Mouse (Mus musculus) bone marrow macrophage, adult 2 months (primary cell): ENCODE measurements around the gene Haus7. TPM values are rescaled to one million over a fixed set of nuclear protein-coding genes. Genes with fewer than 3 reads are reported as not detected.

ENCODE experiments used
- H3K27ac ChIP-seq: 2 replicates; pipeline ENCODE4 v1.5.1; 2012; ENCODE audit warnings: low read depth, low read length; ENCODE audit not compliant: insufficient read depth
- H3K4me1 ChIP-seq: 2 replicates; pipeline ENCODE4 v1.6.1; 2012; ENCODE audit warnings: low read length; ENCODE audit not compliant: control insufficient read depth, insufficient read depth
- H3K4me3 ChIP-seq: 2 replicates; pipeline ENCODE4 v1.5.1; 2012; ENCODE audit warnings: mild to moderate bottlenecking, low read length, moderate library complexity; ENCODE audit not compliant: insufficient read depth
- CTCF ChIP-seq: IDR thresholded peaks from 2 replicates; pipeline ENCODE4 v1.5.1; 2012; ENCODE audit warnings: low read depth, mild to moderate bottlenecking, low read length, moderate library complexity
- POLR2A ChIP-seq: IDR thresholded peaks from 2 replicates; pipeline ENCODE4 v1.6.1; 2012; ENCODE audit warnings: mild to moderate bottlenecking, low read depth, low read length, borderline replicate concordance
- polyA plus RNA-seq: library from polyadenylated mRNA; stranded (reverse); fragments of >200 nt; gene quantifications from 2 replicates; pipeline ENCODE4 v1.2.4, GENCODE M21; 2012; ENCODE audit not compliant: missing spikeins, insufficient read depth, insufficient read length

Gene Haus7
- polyA plus RNA-seq, 1 experiment = 9.3 TPM

DNA sequence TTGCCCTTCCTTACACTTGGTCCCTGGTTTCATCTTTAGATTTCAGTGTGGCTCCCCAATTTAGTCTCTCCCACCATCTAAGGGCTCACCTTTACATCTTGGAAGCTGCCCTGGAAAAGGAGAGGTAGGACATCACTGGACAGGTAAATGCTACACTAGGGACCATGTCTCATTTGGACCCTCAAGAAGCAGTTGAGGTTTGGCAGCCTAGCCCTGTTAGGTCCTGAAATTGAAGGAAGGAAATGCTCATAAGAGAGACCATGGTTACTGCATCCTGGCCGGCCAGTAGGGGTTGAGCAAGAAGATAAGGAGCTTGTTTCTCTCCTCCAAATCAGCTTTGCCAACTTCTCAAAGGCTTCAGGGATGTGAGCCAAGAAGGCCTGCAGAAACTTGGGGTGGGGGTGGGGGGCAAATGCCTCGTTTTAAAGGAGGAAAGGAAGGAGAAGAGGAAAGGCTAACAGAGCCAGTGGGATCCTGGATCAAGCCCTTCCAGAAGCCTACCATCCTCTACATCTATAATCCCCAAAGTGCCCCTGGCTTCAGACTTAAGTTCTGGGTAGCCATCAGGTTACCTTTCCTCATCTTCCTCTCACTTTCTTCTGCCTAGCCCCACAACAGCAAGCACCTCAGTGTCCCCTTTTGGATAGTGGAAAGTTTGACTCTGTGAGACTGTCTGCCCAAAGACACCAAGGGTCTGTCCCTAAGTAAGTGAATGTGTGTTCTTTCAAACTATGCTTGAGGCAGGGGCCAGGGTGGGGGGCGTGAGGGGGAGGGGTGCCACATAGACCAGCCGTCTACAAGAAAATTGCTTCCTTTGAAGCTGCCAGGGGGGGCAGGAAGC, 24.0 kb upstream of the Haus7 start:
- TF ChIP-seq CTCF (no peak), POLR2A (no peak)
- Histone ChIP-seq H3K27ac (no peak overlapping the region), H3K4me3 (no peak overlapping the region), H3K4me1 (peaks cover 2% of the 10 kb centered on the region; the same call in 1 of the 2 replicates)

DNA sequence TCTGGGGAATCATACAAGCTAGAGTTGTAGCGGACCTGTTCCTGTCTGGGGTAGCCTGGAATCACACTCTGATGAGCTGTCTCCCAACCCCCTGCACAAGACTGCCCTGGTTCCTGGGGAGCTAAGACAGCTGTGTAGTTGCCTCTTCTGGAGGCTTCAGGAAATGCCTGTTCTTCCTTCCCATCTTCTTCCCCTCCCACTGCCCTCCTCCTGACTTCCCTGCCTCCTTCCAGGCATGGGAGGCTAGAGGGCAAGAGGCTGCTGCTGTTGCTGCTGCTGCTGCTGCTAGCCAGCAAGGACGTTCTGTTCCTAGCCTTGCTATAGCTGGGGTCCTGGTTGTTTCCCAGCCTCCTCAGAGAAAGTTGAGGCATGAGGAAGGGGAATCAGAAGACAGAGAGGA, 21.5 kb upstream of the Haus7 start:
- no peak overlapping the region for H3K27ac ChIP-seq
- no peak overlapping the region for H3K4me3 ChIP-seq
- TF ChIP-seq POLR2A (no peak), CTCF (no peak)
- H3K4me1 ChIP-seq = peaks cover 9% of the 10 kb centered on the region

DNA sequence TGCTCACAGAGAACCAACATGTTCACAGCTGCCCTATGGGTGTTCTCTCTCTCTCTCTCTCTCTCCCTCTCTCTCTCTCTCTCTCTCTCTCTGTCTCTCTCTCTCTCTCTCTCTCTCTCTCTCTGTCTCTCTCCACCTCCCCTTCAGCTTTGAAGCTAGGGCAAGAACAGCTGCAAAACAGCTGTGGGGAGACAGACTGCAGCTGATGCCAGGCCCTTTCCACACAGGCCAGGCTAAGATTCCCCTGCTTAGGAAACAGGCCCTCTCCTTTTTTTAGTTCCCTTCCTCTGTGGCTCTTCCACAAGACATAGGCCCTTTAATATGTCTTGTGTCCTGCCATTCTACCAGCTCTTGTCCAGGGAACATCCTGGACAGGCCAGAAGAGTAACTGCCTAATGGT, 20.8 kb upstream of the Haus7 start:
- H3K4me3 ChIP-seq = no peak overlapping the region
- H3K27ac ChIP-seq = no peak overlapping the region
- TF ChIP-seq POLR2A (no peak), CTCF (no peak)
- peaks cover 9% of the 10 kb centered on the region for H3K4me1 ChIP-seq

DNA sequence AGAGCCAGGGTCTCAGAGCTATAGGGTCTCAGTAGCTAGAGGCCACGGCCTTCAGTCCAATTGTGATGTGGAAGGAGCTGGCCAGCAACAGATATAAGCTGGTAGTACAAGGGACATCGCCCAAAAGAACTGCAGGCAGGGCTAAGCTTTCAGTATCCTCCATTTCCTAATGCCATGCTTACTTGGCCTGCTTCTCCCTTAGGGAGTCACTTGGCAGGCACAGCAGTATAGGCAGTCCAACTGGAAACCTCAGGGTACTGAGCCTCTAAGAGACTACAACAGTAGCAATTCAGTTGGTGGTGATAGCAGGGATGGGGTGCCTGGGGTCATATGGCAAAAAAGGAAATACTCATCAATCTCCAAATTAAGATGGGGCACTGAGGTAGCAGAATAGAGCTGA, 18.7 kb upstream of the Haus7 start:
- TF ChIP-seq POLR2A = no peak
- TF ChIP-seq CTCF = no peak

DNA sequence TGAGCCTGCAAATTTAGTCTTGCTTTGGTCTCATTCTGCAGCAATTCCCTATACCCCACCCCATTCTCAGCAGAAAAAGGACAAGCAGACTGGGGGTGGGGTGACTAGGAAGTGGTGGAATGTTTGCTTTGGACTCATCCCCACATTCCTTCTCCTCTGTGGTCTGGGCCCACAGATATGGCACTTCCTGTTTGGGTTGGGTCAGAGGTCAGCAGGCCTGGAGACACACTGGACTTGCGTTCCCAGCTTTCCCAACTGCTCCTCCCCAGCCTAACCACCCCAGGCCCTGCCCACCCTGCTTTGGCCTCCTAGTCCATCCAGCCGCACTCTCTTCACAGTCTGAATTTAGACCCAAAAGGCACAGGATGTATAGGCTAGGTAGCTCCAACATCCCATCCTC, 17.8 kb upstream of the Haus7 start:
- H3K27ac ChIP-seq = no peak overlapping the region
- H3K4me1 ChIP-seq = peaks cover 9% of the 10 kb centered on the region
- H3K4me3 ChIP-seq = no peak overlapping the region
- no peak for TF ChIP-seq CTCF
- no peak for TF ChIP-seq POLR2A

More for the DNA sequence above, 18.7 kb upstream of the Haus7 start:
- no peak overlapping the region for H3K4me3 ChIP-seq
- no peak overlapping the region for H3K27ac ChIP-seq
- peaks cover 9% of the 10 kb centered on the region for H3K4me1 ChIP-seq

DNA sequence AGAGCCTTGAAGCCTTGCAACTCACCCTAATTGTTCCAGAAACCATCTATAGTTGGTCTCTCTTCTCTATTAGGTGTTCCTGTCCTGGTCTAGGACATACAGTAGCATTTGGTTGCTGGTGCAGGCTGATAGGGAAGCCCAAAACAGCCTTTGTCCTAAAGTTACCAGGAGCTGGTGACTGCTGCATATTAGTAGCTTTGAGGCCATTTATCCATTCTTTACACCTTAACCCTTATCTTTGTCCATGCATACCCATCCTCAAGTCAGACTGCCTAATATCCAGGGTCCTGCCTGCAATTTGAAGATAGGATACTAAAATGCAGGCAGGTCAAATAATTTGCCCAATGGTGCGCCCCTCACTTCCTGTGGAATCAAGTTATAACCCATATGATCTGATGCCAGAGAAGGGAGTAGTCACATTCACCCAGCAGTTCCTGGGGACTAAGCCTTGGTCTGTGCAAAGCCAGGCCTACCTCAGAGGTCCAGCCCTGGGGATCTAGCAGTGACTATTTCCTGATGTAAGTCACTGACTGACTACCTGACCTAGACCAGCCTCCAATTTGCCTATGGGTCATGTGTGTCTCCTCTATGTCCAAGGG, 16.9 kb upstream of the Haus7 start:
- TF ChIP-seq CTCF = no peak
- TF ChIP-seq POLR2A = no peak
- Histone ChIP-seq H3K4me1 (peaks cover 9% of the 10 kb centered on the region), H3K4me3 (no peak overlapping the region), H3K27ac (no peak overlapping the region)

DNA sequence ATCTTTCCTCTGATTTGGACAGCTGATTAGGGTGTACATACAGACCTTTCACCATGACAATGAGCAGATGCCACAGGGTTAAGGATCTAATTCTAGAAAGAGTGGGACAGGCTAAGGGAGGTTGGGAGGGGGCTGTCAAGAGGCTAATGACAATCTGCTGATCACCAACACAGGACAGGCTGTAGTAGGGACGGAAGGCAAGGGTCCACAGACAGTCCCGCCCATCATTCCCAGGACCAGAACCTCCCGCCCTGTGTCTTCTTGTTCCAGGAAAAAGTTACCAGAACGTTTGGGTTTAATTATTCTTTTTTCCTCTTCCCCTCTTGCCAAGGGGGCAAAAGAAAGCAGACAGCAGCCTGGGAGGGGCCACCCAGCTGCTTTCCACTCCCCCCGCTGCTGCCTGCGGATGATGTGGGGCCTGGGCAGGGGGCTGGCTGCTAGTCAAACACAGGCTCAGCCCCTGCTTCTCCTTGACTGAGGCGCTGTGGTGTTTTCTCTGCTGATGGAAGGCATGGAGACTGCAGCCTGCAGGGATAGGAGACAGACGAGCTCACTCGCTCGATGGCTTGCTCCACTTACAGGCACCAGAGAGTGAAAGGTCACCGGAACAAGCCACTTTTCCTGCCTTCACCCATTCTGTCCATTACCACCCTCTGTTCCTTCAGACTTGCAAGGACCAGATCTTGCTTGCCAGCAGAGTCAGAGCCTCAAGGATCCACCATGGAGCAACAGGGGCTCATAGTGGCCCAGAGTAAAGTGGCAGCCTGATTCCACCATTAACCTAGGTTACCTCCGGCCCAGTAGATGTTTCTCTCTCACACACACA, 15.7 kb upstream of the Haus7 start:
- Histone ChIP-seq H3K4me1 (peaks cover 7% of the 10 kb centered on the region), H3K4me3 (no peak overlapping the region), H3K27ac (no peak overlapping the region)
- TF ChIP-seq CTCF (no peak), POLR2A (no peak)

DNA sequence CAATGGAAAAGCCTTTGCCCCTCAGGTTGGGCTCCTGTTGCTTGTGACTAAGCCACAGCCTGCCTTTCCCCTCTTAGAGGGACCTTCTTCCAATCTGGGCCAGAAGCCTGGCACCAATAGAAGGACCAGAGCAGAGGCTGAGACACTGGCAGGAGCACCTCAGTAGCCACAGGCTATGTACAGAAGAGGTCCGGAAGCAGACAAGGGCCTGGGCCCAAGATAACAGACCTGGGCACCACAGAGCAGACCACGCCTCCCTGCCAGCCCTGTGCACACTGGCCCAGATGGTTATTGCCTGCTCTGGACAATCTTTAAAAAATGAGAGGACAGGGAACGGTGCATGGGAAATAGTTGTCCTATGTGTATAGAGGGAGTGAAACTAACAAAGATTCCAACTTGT, 12.9 kb upstream of the Haus7 start:
- H3K27ac ChIP-seq = no peak overlapping the region
- TF ChIP-seq POLR2A (no peak), CTCF (no peak)
- peaks cover 5% of the 10 kb centered on the region for H3K4me1 ChIP-seq
- no peak overlapping the region for H3K4me3 ChIP-seq

DNA sequence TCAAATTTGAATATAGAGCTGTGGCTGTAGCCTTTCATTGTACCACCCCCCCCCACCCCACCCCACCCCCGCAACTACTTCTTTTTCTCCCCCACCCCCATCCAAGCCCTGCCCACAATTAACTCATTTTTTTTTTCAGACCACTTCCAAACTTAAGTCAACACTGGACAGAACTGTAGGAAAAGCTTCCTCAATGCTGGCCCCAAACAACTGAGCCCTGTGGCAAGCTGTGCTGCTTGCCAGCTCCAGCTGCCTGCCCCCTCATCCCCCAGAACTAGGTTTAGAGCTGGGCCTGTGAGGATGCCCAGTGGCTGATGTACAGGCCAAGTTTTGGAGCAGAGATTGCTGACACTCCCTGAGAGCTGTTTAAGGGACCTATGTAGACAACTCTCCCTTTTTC, 9.9 kb upstream of the Haus7 start:
- Histone ChIP-seq H3K4me3 (no peak overlapping the region), H3K4me1 (no peaks in the 10 kb centered on the region), H3K27ac (no peak overlapping the region)
- TF ChIP-seq CTCF (no peak), POLR2A (no peak)
